Mouse (Mus musculus) lung, postnatal 4 days (tissue): ENCODE data around the gene Btbd35f27.
"Not testable (repeated sequence)": the region's sequence is repeated elsewhere in the genome, so short reads cannot be mapped to it uniquely, and the experiment has no call there.

Source experiments
- DNase-seq, 2 experiments: peaks; one replicate each; pipeline ENCODE4 v3.0.0; 2021

Btbd35f27 gene

DNA sequence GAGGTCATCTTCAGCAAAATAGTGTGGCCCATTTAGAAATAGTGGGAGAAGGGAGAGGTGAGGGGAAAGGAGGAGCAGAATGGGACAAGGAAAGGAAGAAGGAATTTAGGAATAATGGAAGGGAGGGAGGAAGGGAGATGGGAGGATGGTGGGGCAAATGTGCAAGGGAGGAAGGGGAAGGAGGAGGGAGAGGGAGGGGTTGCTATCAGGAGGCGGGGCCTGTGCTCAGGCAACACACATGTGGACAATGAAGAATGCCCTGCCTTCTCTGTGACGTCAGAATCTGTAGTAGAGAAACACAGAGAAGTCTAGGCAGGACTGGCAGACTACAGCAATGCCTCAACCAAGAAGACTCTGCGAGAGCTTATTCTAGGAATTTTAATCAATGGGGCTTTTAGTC is at the start of gene Btbd35f27:
TSS of gene Btbd35f27 (plus strand) at position 301 of the 400 bp plus-strand sequence.
- DNase-seq: not testable (repeated sequence)
